Mouse (Mus musculus) cerebellum, adult 11 months (tissue): ENCODE measurements at regions not wholly inside any gene's neighbourhood (a gene's known extent, or its start where the extent isn't known, plus 50 kb on each side); places are given as distances from the start of the nearest gene placed in this dataset.
"Not testable (repeated sequence)": the region's sequence is repeated elsewhere in the genome, so short reads cannot be mapped to it uniquely, and the experiment has no call there.

Experiments used
- DNase-seq: peaks from one replicate; pipeline ENCODE4 v3.0.0; 2022

- not testable (repeated sequence) for DNase-seq
Measured at GRCm38 (mm10) chr5:109842186-109842978, 80.8 kb upstream of the Gm15446 start.

- not testable (repeated sequence) for DNase-seq
Measured at GRCm38 (mm10) chr5:109844236-109844635, 79.0 kb upstream of the Gm15446 start.

- DNase-seq = no peak
Measured at GRCm38 (mm10) chr5:109844753-109845186, 78.4 kb upstream of the Gm15446 start.

- not testable (repeated sequence) for DNase-seq
Measured at GRCm38 (mm10) chr5:109851225-109851624, 72.0 kb upstream of the Gm15446 start.

GRCm38 (mm10) chr5:109860402-109860801, 62.8 kb upstream of the Gm15446 start:
- DNase-seq = no peak

- DNase-seq = not testable (repeated sequence)
Measured at GRCm38 (mm10) chr5:109864517-109864916, 58.7 kb upstream of the Gm15446 start.

- DNase-seq = no peak
Measured at GRCm38 (mm10) chr5:109865628-109866027, 57.6 kb upstream of the Gm15446 start.

- DNase-seq = peak; percentile 82
Measured at GRCm38 (mm10) chr5:109866337-109867126, 56.7 kb upstream of the Gm15446 start.

GRCm38 (mm10) chr5:109867221-109867620, 56.0 kb upstream of the Gm15446 start:
- DNase-seq = not testable (repeated sequence)
